Mouse (Mus musculus): Measurements from ENCODE around the gene Ube2t. TPM values are rescaled to one million over a fixed set of nuclear protein-coding genes. Genes with fewer than 3 reads are reported as not detected.

Ube2t gene
- polyA plus RNA-seq (2015; fragmentation: Nextera tagmentation; extraction: Ambion mirVana), result 35.7 and 37.9 TPM in 2 replicates

DNA sequence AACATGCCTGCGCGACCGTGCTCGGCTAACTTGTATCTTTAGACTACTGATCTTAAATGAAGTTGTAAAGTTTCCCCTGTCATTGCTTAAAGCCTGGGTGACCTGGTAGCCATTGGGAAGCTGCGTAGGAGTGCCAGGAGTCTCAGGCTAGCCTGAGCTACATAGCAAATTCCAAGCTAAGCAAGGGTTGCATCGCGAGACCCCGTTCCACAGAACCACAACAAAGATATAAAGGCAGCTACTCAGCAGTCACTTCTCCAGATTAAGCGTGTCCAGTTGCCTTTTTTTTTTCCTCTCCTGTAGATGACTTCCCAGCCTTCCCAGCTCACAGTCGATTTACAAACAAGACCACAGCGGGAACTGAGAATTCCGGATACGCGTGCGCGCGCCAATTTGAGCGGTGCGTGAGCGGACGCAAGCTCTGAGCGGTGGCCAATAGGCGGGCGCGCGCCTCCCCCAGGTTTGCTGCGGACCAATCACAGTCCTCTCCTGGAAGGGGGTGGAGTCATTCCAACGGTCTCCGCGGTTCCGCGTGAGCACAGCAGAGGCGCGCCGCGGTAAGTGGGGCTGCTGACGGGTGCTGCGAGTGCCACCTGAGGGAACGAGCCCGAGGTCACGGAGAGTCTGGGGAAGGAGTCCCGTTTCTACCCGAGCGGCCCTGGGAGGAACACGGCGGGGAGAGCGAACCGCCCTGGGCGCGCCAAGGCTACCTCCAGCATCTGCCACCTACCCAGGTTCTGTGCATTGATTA, at the start of gene Ube2t:
TSS of gene Ube2t (plus strand) at position 513 of the 751 bp plus-strand sequence.
- Histone ChIP-seq H3K27me3 (no peaks in the 10 kb centered on the region), H3K4me1 (peaks cover 14% of the 10 kb centered on the region), H3K9ac (peak within 1 kb of the TSS; percentile 76), H3K4me3 (peak within 1 kb of the TSS; percentile 74), H3K36me3 (no peaks in the 10 kb centered on the region), H3K4me2 (peak within 1 kb of the TSS; percentile 72), H3K27ac (peak within 1 kb of the TSS; percentile 48; the same call in 1 of the 2 replicates), H3K9me3 (no peaks in the 10 kb centered on the region)
- 3% methylated on average over 50 of the region's 50 CpGs for WGBS
- ATAC-seq (ENCODE audit: insufficient number of reproducible peaks, insufficient read depth, low FRiP score, low TSS enrichment, low read depth), result peak; percentile 99

DNA sequence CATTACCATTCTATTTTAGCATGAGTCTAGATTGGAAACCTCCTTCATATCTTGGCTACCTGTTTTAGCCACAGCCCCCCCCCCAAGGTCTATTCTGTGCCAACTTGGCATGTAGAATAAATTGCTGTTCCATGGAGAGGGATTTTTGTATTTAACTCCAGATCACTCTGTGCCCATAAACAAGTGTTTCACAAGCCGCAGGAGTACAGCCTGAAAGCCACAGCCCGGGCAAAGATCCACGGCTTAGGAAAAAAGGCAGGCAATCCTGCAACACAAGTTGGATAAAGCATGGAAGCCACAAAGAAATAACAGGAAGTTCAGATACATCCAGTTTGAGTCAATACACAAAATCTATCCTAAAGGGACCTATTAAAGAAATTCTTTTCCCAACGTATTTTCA, 48.8 kb upstream of the Ube2t start:
- H3K4me2 ChIP-seq, result no peak overlapping the region
- H3K4me3 ChIP-seq, result no peak overlapping the region
- H3K9me3 ChIP-seq, result no peaks in the 10 kb centered on the region
- no peak for ATAC-seq (ENCODE audit: insufficient number of reproducible peaks, insufficient read depth, low FRiP score, low TSS enrichment, low read depth)
- H3K27me3 ChIP-seq, result no peaks in the 10 kb centered on the region
- H3K4me1 ChIP-seq, result peaks cover 11% of the 10 kb centered on the region; the same call in 1 of the 2 replicates
- WGBS, result 78% methylated on average over 4 of the region's 4 CpGs
- no peaks in the 10 kb centered on the region for H3K36me3 ChIP-seq
- H3K27ac ChIP-seq, result no peak overlapping the region
- no peak overlapping the region for H3K9ac ChIP-seq

DNA sequence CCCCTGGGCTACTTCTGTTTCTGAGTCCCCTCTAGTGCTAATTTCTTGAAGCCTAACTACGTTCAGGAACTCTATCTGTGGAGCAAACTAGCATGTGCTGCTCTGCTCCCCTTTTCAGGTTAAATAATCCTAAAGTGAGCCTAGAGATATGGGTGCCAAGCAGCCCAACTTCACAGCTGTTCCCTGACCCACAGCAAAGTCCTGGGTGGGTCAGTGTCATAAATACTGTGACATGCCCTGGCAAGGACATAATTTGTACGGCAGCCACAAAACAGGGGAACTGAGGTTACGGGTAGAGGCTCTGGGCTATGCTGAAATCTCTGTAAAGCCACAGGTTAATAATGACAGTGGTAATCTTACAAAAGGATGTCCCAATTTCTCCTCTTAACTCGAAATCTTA, 46.9 kb upstream of the Ube2t start:
- H3K9ac ChIP-seq, result no peak overlapping the region
- H3K36me3 ChIP-seq, result no peaks in the 10 kb centered on the region
- WGBS, result 83% methylated on average over 4 of the region's 4 CpGs
- no peak overlapping the region for H3K4me2 ChIP-seq
- H3K27me3 ChIP-seq, result no peaks in the 10 kb centered on the region
- ATAC-seq (ENCODE audit: insufficient number of reproducible peaks, insufficient read depth, low FRiP score, low TSS enrichment, low read depth), result no peak
- no peak overlapping the region for H3K27ac ChIP-seq
- H3K9me3 ChIP-seq, result no peaks in the 10 kb centered on the region
- peaks cover 4% of the 10 kb centered on the region; the same call in 1 of the 2 replicates for H3K4me1 ChIP-seq
- H3K4me3 ChIP-seq, result no peak overlapping the region

DNA sequence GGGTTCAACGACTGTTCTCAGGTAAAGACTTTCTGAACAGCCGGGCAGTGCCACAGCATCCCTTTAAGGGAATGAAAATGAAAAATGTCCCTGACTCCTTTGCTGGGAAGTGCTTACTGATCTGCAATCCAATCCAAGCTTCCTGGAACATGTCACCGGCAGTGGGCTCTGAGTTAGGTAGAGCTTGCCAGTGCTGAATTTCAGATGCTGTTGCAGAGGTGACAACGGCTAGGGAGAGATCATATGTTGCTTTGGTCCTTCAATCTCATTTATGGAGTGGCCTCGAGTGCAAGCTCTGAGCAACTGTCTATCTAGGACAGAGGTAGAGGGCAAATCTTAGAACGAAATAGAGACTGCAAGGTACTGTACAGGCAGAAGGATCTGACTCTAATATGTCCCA, 43.4 kb upstream of the Ube2t start:
- no peak for ATAC-seq (ENCODE audit: insufficient number of reproducible peaks, insufficient read depth, low FRiP score, low TSS enrichment, low read depth)
- no peaks in the 10 kb centered on the region for H3K27me3 ChIP-seq
- H3K36me3 ChIP-seq, result no peaks in the 10 kb centered on the region
- H3K4me1 ChIP-seq, result peaks cover 4% of the 10 kb centered on the region; the same call in 1 of the 2 replicates
- H3K9me3 ChIP-seq, result no peaks in the 10 kb centered on the region
- H3K27ac ChIP-seq, result no peak overlapping the region
- no peak overlapping the region for H3K4me2 ChIP-seq
- 81% methylated on average over 6 of the region's 6 CpGs for WGBS
- H3K4me3 ChIP-seq, result no peak overlapping the region
- no peak overlapping the region for H3K9ac ChIP-seq

DNA sequence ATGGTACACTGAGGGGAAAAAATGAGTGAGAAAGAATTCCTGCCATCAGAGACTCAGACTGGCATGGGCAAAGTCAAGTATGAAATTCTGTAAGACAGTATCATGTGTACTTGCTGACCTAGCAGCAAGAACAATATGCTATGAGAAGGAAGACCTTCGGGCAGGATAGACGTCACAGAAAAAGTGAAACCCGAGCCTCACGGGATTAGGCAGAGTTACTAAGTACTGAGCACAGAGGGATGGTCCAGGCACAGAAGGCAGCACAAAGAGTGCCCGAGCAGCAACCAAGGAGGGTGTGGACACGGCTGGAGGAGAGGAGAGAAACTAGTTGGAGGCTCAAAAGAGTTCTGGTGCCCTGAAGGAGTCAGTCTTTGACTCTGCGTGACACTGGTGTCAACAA, 29.9 kb upstream of the Ube2t start:
- Histone ChIP-seq H3K9me3 (no peaks in the 10 kb centered on the region), H3K9ac (no peak overlapping the region), H3K4me1 (peaks cover 9% of the 10 kb centered on the region), H3K27ac (no peak overlapping the region), H3K36me3 (no peaks in the 10 kb centered on the region), H3K4me3 (no peak overlapping the region), H3K4me2 (no peak overlapping the region), H3K27me3 (no peaks in the 10 kb centered on the region)
- ATAC-seq (ENCODE audit: insufficient number of reproducible peaks, insufficient read depth, low FRiP score, low TSS enrichment, low read depth), result no peak
- WGBS, result 28% methylated on average over 7 of the region's 7 CpGs

DNA sequence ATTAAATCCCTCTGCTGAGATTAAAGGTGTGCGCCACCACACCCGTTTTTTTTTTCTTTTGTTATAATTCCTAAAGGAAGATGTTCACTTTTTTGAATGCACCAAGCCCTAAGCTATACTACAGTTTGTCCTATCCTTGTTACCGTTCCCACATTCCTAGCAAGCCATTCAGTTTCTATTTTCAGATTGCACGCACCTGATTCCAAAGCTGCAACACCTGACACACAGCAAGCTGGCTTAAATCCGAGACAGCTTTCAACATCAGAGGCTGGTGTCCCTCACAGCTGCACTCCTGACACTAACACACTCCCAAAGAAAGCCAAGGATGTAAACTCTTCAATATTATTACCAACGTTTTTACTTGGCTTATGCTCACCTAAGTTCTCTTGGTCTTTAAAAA, 26.0 kb upstream of the Ube2t start:
- Histone ChIP-seq H3K27me3 (no peaks in the 10 kb centered on the region), H3K4me1 (peaks cover 9% of the 10 kb centered on the region), H3K9me3 (no peaks in the 10 kb centered on the region), H3K4me3 (no peak overlapping the region), H3K36me3 (no peaks in the 10 kb centered on the region), H3K4me2 (no peak overlapping the region), H3K27ac (no peak overlapping the region), H3K9ac (no peak overlapping the region)
- 87% methylated on average over 6 of the region's 6 CpGs for WGBS
- no peak for ATAC-seq (ENCODE audit: insufficient number of reproducible peaks, insufficient read depth, low FRiP score, low TSS enrichment, low read depth)

DNA sequence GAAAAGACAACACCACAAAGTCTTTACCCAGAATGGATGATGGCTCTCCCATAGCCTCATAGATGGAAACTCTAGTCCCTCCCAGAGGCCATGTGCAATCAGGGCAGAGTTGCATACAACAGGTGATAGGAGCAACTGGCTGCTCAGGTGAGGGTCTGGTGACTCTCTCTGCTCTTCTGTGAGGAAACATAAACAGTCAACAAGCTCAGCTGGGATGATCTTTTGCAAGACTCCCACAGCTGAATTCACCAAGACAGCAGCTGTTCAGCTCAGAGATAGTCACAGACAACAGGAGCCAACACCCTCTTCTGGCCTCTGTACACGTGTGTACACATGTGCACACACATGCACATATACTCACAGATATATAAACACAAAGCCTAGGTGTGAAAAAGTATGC, 24.1 kb upstream of the Ube2t start:
- H3K4me1 ChIP-seq, result no peaks in the 10 kb centered on the region
- no peak overlapping the region for H3K4me2 ChIP-seq
- H3K9me3 ChIP-seq, result no peaks in the 10 kb centered on the region
- H3K27ac ChIP-seq, result no peak overlapping the region
- H3K36me3 ChIP-seq, result no peaks in the 10 kb centered on the region
- H3K27me3 ChIP-seq, result no peaks in the 10 kb centered on the region
- 84% methylated on average over 1 of the region's 1 CpGs for WGBS
- H3K9ac ChIP-seq, result no peak overlapping the region
- no peak for ATAC-seq (ENCODE audit: insufficient number of reproducible peaks, insufficient read depth, low FRiP score, low TSS enrichment, low read depth)
- H3K4me3 ChIP-seq, result no peak overlapping the region

DNA sequence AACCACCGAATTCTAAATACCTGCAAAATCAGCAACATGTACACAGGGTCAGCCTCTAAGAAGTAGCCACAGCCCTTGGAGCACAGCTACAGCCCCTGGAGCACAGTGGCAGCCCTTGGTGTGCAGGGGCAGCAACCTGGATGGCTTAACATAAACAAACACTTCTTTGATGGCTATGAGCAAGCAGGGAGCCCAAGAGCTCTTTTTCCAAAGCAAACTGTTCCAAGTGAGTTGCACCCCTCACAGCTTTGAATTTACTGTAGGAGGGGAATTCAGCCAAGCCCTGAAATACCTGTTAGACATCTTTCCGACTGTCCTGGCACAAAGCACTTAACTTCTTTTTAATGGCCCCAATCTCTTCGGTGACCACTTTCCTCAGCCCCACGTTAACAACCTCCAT, 21.5 kb upstream of the Ube2t start:
- no peak overlapping the region for H3K4me3 ChIP-seq
- no peaks in the 10 kb centered on the region for H3K27me3 ChIP-seq
- H3K9ac ChIP-seq, result no peak overlapping the region
- H3K4me2 ChIP-seq, result no peak overlapping the region
- H3K27ac ChIP-seq, result no peak overlapping the region
- no peaks in the 10 kb centered on the region for H3K9me3 ChIP-seq
- no peaks in the 10 kb centered on the region for H3K36me3 ChIP-seq
- WGBS, result 50% methylated on average over 4 of the region's 4 CpGs
- no peaks in the 10 kb centered on the region for H3K4me1 ChIP-seq
- ATAC-seq (ENCODE audit: insufficient number of reproducible peaks, insufficient read depth, low FRiP score, low TSS enrichment, low read depth), result no peak

DNA sequence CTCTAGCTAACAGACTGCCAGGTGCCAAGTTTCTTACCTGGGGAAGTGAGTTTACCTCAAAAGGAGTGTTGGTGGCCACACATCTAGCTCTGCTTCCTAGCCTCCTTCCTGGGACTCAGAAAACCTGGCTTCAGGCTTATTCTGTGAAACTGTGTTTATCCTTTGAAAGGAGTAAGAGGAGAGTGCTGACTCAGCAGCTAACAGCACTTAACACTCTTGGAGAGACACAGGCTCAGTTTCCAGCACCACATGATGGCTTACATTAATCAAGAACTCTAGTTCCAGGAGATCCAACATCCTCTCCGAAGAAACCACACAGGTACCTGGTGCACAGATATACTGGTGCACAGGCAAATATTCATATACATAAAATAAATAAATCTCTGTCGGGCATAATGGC, 19.5 kb upstream of the Ube2t start:
- no peak for ATAC-seq (ENCODE audit: insufficient number of reproducible peaks, insufficient read depth, low FRiP score, low TSS enrichment, low read depth)
- H3K4me2 ChIP-seq, result no peak overlapping the region
- WGBS, result 91% methylated on average over 2 of the region's 2 CpGs
- H3K36me3 ChIP-seq, result peaks cover 4% of the 10 kb centered on the region
- no peaks in the 10 kb centered on the region for H3K27me3 ChIP-seq
- H3K27ac ChIP-seq, result no peak overlapping the region
- no peaks in the 10 kb centered on the region for H3K4me1 ChIP-seq
- no peak overlapping the region for H3K4me3 ChIP-seq
- H3K9me3 ChIP-seq, result no peaks in the 10 kb centered on the region
- no peak overlapping the region for H3K9ac ChIP-seq

DNA sequence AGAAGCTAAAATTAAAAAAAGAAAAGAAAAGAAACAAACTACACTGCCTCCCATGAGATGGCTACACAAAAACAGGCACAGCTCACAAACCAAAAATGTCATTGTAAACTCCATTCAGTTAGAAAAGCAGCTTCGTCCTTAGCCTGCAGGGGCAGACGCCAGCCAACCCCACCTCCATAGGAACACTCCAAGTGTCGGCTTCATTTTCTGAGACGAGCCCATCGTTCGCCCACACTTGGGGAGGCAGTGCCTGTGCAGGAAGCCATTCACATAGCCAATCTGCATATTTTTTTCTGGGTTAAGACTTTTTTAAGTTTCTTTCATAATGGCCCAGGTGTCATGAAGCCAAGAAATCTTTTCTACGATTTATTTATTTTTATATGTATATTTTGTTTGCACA, 14.8 kb upstream of the Ube2t start:
- H3K9me3 ChIP-seq, result no peaks in the 10 kb centered on the region
- peaks cover 7% of the 10 kb centered on the region for H3K36me3 ChIP-seq
- ATAC-seq (ENCODE audit: insufficient number of reproducible peaks, insufficient read depth, low FRiP score, low TSS enrichment, low read depth), result no peak
- H3K4me1 ChIP-seq, result no peaks in the 10 kb centered on the region; the same call in 1 of the 2 replicates
- no peak overlapping the region for H3K27ac ChIP-seq
- 79% methylated on average over 7 of the region's 7 CpGs for WGBS
- no peak overlapping the region for H3K9ac ChIP-seq
- H3K4me3 ChIP-seq, result no peak overlapping the region
- no peak overlapping the region for H3K4me2 ChIP-seq
- no peaks in the 10 kb centered on the region for H3K27me3 ChIP-seq

DNA sequence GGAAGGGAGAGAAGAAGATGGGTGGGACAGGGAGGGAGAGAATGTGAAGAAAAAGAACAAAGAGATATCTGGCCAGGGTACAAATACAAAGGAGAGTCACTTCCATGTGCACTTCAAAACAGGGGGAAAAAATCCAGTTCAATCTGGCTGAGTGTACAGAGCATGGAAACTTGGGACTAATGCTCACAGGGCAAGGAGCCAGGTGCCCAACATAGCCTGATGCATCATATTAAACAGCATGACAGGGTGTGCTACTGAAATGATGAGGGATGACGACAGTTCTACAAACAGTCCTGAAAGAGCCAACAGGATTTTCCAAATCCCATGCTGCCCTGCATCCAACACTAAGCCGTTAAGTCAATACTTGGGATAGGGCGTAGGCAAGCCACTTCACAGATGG, 12.4 kb upstream of the Ube2t start:
- peaks cover 7% of the 10 kb centered on the region for H3K36me3 ChIP-seq
- no peak for ATAC-seq (ENCODE audit: insufficient number of reproducible peaks, insufficient read depth, low FRiP score, low TSS enrichment, low read depth)

DNA sequence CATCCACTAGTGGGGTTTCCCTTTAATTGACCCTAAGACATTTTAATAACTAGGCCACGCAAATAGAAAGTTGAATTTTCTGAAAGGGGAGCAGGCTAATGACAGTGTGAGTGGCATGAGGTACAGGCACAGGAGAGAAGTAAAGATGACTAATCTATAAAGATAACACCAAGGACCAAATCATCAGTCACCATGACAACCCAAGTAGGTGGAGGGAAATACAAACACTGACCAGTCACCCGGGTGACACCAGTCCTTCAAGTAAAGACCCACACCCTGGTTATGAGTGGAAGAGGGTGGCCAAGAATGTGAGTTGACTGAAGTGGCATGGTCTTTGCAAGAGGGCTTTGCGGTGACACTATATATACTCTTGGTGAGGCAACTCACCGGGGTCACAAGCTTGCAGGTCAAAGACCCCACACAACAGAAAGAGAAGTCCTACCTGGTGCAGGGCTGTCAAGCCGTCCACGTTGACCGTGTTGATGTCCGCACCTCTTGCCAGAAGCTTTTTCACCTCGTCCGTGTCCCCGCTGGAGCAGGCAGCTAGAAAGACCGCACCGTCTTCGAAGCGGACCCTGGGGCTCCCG, 7.2 kb upstream of the Ube2t start:
- peak overlapping the region; percentile 85 for H3K27ac ChIP-seq
- peak overlapping the region; percentile 81 for H3K4me3 ChIP-seq
- no peaks in the 10 kb centered on the region for H3K27me3 ChIP-seq
- H3K36me3 ChIP-seq, result no peaks in the 10 kb centered on the region; the same call in 1 of the 2 replicates
- peak overlapping the region; percentile 80 for H3K4me2 ChIP-seq
- peaks cover 13% of the 10 kb centered on the region for H3K4me1 ChIP-seq
- WGBS, result 6% methylated on average over 16 of the region's 16 CpGs
- no peaks in the 10 kb centered on the region for H3K9me3 ChIP-seq
- H3K9ac ChIP-seq, result peak overlapping the region; percentile 87
- 0 out of 2 replicates have a peak, but pooled peaks have one; percentile 41 for ATAC-seq (ENCODE audit: insufficient number of reproducible peaks, insufficient read depth, low FRiP score, low TSS enrichment, low read depth)

More for the DNA sequence above, 12.4 kb upstream of the Ube2t start:
- no peak overlapping the region for H3K4me3 ChIP-seq
- H3K9ac ChIP-seq, result no peak overlapping the region
- no peaks in the 10 kb centered on the region for H3K27me3 ChIP-seq
- no peak overlapping the region for H3K27ac ChIP-seq
- 91% methylated on average over 3 of the region's 3 CpGs for WGBS
- no peaks in the 10 kb centered on the region for H3K9me3 ChIP-seq
- peaks cover 9% of the 10 kb centered on the region for H3K4me1 ChIP-seq
- H3K4me2 ChIP-seq, result no peak overlapping the region

All from embryonic facial prominence, embryonic 13.5 days (tissue).